Mouse (Mus musculus) myocyte (in vitro differentiated cells): ENCODE measurements around the gene Igsf8. TPM values are rescaled to one million over a fixed set of nuclear protein-coding genes. Genes with fewer than 3 reads are reported as not detected.
A peak's percentile ranks its signal among the peaks of the same experiment; 100 is the strongest.

Experiments
- H3K27me3 ChIP-seq: one replicate; pipeline ENCODE4 v1.6.1; 2011; ENCODE audit not compliant: control insufficient read depth, insufficient read depth, insufficient read length
- H3K36me3 ChIP-seq: one replicate; pipeline ENCODE4 v1.6.1; 2011; ENCODE audit not compliant: control insufficient read depth, insufficient read depth
- H3K4me2 ChIP-seq: one replicate; pipeline ENCODE4 v1.6.1; 2011; ENCODE audit warnings: low read depth, control low read depth
- H3K4me3 ChIP-seq: one replicate; pipeline ENCODE4 v1.5.1; 2011; ENCODE audit warnings: mild to moderate bottlenecking, control low read depth, moderate library complexity
- H3K79me2 ChIP-seq: one replicate; pipeline ENCODE4 v1.6.1; 2011; ENCODE audit not compliant: control insufficient read depth, insufficient read depth
- H3ac ChIP-seq: one replicate; pipeline ENCODE4 v1.6.1; 2011; ENCODE audit not compliant: control insufficient read depth, insufficient read length
- CEBPB ChIP-seq: IDR thresholded peaks from 2 replicates; pipeline ENCODE4 v1.6.1; 2011; ENCODE audit warnings: mild to moderate bottlenecking, moderate library complexity; ENCODE audit not compliant: poor library complexity, insufficient read depth, severe bottlenecking
- E2F4 ChIP-seq: IDR thresholded peaks from one replicate; pipeline ENCODE4 v1.6.1; 2011; ENCODE audit warnings: mild to moderate bottlenecking, control low read depth, moderate library complexity; ENCODE audit not compliant: insufficient read depth
- MAX ChIP-seq: IDR thresholded peaks from one replicate; pipeline ENCODE4 v1.6.1; 2011; ENCODE audit warnings: low read depth, mild to moderate bottlenecking, control low read depth
- MYOD1 ChIP-seq, 3 experiments: IDR thresholded peaks; one replicate each; pipeline ENCODE4 v1.6.1; 2011; ENCODE audit warnings: control low read depth in 2 of 3, low read depth in 2 of 3, mild to moderate bottlenecking in 2 of 3, moderate library complexity in 1 of 3; ENCODE audit not compliant: insufficient read length in 2 of 3, control insufficient read depth in 1 of 3
- MYOG ChIP-seq, 3 experiments: IDR thresholded peaks; one replicate each; pipeline ENCODE4 v1.6.1; 2011; ENCODE audit warnings: control low read depth in 2 of 3, low read depth in 2 of 3, mild to moderate bottlenecking in 2 of 3; ENCODE audit not compliant: insufficient read length in 2 of 3, control insufficient read depth in 1 of 3, insufficient read depth in 1 of 3
- POLR2A ChIP-seq: IDR thresholded peaks from one replicate; pipeline ENCODE4 v1.6.1; 2011; ENCODE audit warnings: low read depth, mild to moderate bottlenecking, control low read depth, moderate library complexity; ENCODE audit not compliant: insufficient read length
- POLR2AphosphoS2 ChIP-seq: IDR thresholded peaks from one replicate; pipeline ENCODE4 v1.6.1; 2011; ENCODE audit warnings: low read depth, control low read depth; ENCODE audit not compliant: insufficient read length
- REST ChIP-seq: IDR thresholded peaks from one replicate; pipeline ENCODE4 v1.6.1; 2011; ENCODE audit warnings: mild to moderate bottlenecking, control low read depth, moderate library complexity; ENCODE audit not compliant: insufficient read depth, insufficient read length
- SRF ChIP-seq: IDR thresholded peaks from one replicate; pipeline ENCODE4 v1.6.1; 2011; ENCODE audit warnings: low read depth; ENCODE audit not compliant: control insufficient read depth, insufficient read length
- TCF12 ChIP-seq: IDR thresholded peaks from one replicate; pipeline ENCODE4 v1.6.1; 2011; ENCODE audit warnings: mild to moderate bottlenecking, control low read depth; ENCODE audit not compliant: poor library complexity, insufficient read depth, severe bottlenecking
- TCF3 ChIP-seq: IDR thresholded peaks from one replicate; pipeline ENCODE4 v1.6.1; 2011; ENCODE audit warnings: low read depth, control low read depth; ENCODE audit not compliant: insufficient read length
- USF1 ChIP-seq: IDR thresholded peaks from one replicate; pipeline ENCODE4 v1.6.1; 2011; ENCODE audit warnings: low read depth, mild to moderate bottlenecking, control low read depth, moderate library complexity
- polyA plus RNA-seq: library from polyadenylated mRNA; unstranded; fragments of >200 nt; fragmentation: generic; extraction: Trizol; gene quantifications from one replicate; pipeline ENCODE4 v1.2.1, GENCODE M21; 2012; ENCODE audit warnings: missing spikeins

The Igsf8 gene
- polyA plus RNA-seq, 1 experiment: 79.7 TPM

- Histone ChIP-seq H3ac (no peak overlapping the region), H3K79me2 (no peaks in the 10 kb centered on the region), H3K27me3 (no peaks in the 10 kb centered on the region), H3K36me3 (peaks cover 11% of the 10 kb centered on the region), H3K4me2 (no peak overlapping the region), H3K4me3 (no peak overlapping the region)
- TF ChIP-seq MYOG (IDR thresholded peaks at IDR 0.05; ENCODE audit: control insufficient read depth in 1 of 3, insufficient read depth in 1 of 3, insufficient read length in 2 of 3, low read depth in 2 of 3) (no peak), TCF3 (no peak), POLR2AphosphoS2 (no peak), USF1 (no peak), TCF12 (no peak), POLR2A (no peak), REST (no peak), CEBPB (no peak), MAX (no peak), SRF (no peak), MYOD1 (IDR thresholded peaks at IDR 0.05; ENCODE audit: control insufficient read depth in 1 of 3, insufficient read length in 2 of 3, low read depth in 2 of 3) (no peak), E2F4 (no peak)
Observed at GRCm38 (mm10) chr1:172284221-172284620, 22.8 kb downstream of the Igsf8 start.

- Histone ChIP-seq H3K27me3 (no peaks in the 10 kb centered on the region), H3K36me3 (peaks cover 7% of the 10 kb centered on the region), H3K4me2 (no peak overlapping the region), H3K79me2 (no peaks in the 10 kb centered on the region), H3K4me3 (no peak overlapping the region), H3ac (no peak overlapping the region)
- TF ChIP-seq TCF3 (no peak), MYOD1 (IDR thresholded peaks at IDR 0.05; ENCODE audit: control insufficient read depth in 1 of 3, insufficient read length in 2 of 3, low read depth in 2 of 3) (no peak), E2F4 (no peak), CEBPB (no peak), TCF12 (no peak), POLR2A (no peak), USF1 (no peak), SRF (no peak)
Observed at GRCm38 (mm10) chr1:172286740-172287139, 25.3 kb downstream of the Igsf8 start.

- Histone ChIP-seq H3K36me3 (peaks cover 3% of the 10 kb centered on the region), H3K79me2 (no peaks in the 10 kb centered on the region), H3ac (no peak overlapping the region), H3K27me3 (no peaks in the 10 kb centered on the region), H3K4me3 (no peak overlapping the region), H3K4me2 (peak overlapping the region; percentile 15)
- TF ChIP-seq E2F4 (no peak), TCF12 (peak; percentile 38), MYOD1 (IDR thresholded peaks at IDR 0.05; ENCODE audit: control insufficient read depth in 1 of 3, insufficient read length in 2 of 3, low read depth in 2 of 3) (peak in 2 of 3 experiments; percentile 72 to 91), MYOG (IDR thresholded peaks at IDR 0.05; ENCODE audit: control insufficient read depth in 1 of 3, insufficient read depth in 1 of 3, insufficient read length in 2 of 3, low read depth in 2 of 3) (peak in 2 of 3 experiments; percentile 71 to 83)
Observed at GRCm38 (mm10) chr1:172288900-172289616, 27.6 kb downstream of the Igsf8 start.

- Histone ChIP-seq H3K36me3 (peaks cover 3% of the 10 kb centered on the region), H3K79me2 (no peaks in the 10 kb centered on the region), H3K4me2 (no peak overlapping the region), H3K4me3 (no peak overlapping the region), H3K27me3 (no peaks in the 10 kb centered on the region), H3ac (no peak overlapping the region)
- TF ChIP-seq SRF (no peak), MYOD1 (IDR thresholded peaks at IDR 0.05; ENCODE audit: control insufficient read depth in 1 of 3, insufficient read length in 2 of 3, low read depth in 2 of 3) (no peak), REST (no peak), USF1 (no peak), TCF3 (no peak), CEBPB (peak; percentile 99), E2F4 (no peak), POLR2A (no peak)
Observed at GRCm38 (mm10) chr1:172289617-172289946, 28.1 kb downstream of the Igsf8 start.

- no peaks in the 10 kb centered on the region for H3K79me2 ChIP-seq
- no peaks in the 10 kb centered on the region for H3K36me3 ChIP-seq
- no peak overlapping the region for H3K4me3 ChIP-seq
- H3K27me3 ChIP-seq: no peaks in the 10 kb centered on the region
- H3K4me2 ChIP-seq: no peak overlapping the region
- no peak overlapping the region for H3ac ChIP-seq
- TF ChIP-seq TCF12 (no peak), POLR2A (no peak), TCF3 (no peak), MYOG (IDR thresholded peaks at IDR 0.05; ENCODE audit: control insufficient read depth in 1 of 3, insufficient read depth in 1 of 3, insufficient read length in 2 of 3, low read depth in 2 of 3) (no peak), MYOD1 (IDR thresholded peaks at IDR 0.05; ENCODE audit: control insufficient read depth in 1 of 3, insufficient read length in 2 of 3, low read depth in 2 of 3) (no peak), MAX (no peak), E2F4 (no peak), USF1 (no peak), REST (no peak), POLR2AphosphoS2 (no peak)
Observed at GRCm38 (mm10) chr1:172292880-172293279, 31.4 kb downstream of the Igsf8 start.
